Mouse (Mus musculus) Muller cell, postnatal 12 days (primary cell): ENCODE measurements around the gene Cdhr2.

Source experiments
- DNase-seq: peaks from one replicate; pipeline ENCODE4 v3.0.0-alpha.2; 2015; ENCODE audit errors: inconsistent ontology term

Gene Cdhr2

DNA sequence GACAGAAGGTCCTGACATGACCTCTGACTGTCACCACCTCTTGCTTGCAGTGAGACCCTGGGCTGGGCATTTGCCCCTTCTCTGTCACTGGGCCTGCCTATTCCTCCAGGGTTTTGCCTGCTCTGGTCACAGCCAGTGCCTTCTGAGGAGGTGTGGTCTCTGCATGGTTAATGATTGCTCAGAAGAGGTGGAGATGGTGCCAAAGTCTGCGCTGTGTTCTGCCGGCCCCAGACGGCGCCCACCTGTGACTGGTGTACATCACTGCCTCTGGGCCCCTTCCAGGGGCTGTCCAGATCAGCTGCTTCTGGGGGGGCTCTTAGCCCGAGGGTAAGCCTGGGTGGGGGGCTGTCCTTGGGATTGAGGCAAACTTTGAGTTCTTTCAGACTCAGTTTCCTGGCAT lies at the start of gene Cdhr2:
Gene Cdhr2, plus strand, starts transcription at position 219 of the 400 bp plus-strand sequence.
- DNase-seq = no peak

DNA sequence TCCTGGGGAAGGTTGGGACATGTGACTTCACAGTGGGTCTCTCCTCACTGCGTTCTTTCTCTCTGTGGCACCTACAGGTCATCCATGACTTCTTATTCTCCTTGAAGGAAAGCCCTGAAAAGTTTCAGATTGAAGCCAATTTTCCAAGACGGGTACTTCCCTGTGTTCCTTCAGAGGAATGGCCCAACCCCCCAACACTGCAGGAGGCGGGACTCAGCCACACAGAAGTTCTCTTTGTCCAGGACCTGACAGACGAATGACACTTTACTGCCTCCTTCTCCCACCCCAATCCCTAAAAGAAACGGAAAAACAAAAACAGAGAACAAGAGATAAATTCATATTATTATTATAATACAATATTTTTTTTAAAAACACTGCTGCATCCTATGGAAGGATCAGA lies 40.4 kb upstream of the Cdhr2 start:
- DNase-seq = no peak

DNA sequence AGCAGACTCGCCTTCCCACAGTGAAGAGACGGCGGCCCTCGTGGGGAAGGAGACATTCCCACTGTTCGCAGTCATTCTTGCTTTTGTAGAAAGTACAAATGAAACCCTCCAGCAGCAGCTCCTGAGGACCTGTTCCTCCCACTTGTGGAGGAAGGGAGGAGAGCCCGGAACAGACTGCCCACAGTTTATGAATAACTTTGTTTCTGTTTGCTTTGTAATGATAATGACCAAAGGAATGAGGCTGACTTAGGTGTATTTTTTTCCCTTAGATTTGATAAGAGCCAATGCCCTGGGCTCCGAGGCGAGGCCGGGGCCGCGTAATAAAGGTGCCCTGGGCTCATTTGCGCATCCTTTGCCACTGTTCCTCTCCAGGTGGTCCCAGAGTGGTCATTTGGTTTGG lies 39.9 kb upstream of the Cdhr2 start:
- DNase-seq = no peak

DNA sequence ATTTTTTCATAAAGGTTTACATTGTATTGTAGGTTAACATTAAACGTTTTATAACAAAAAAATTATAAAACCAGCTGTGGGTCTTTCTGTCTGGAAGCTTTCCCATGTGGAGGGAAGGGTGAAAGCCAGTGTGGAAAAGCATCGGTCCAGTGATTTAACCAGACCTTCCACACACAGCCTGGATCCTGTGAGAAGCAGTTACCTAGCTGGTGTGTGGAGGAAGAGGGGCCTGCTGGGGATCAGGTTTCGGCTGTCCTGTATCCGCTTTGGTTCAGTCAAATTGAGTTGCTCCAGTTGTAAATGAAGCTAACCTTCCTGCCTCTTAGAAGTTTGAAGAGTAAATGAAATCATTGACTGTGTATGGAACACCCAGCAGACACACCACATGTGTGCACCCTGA lies 37.3 kb upstream of the Cdhr2 start:
- no peak for DNase-seq

DNA sequence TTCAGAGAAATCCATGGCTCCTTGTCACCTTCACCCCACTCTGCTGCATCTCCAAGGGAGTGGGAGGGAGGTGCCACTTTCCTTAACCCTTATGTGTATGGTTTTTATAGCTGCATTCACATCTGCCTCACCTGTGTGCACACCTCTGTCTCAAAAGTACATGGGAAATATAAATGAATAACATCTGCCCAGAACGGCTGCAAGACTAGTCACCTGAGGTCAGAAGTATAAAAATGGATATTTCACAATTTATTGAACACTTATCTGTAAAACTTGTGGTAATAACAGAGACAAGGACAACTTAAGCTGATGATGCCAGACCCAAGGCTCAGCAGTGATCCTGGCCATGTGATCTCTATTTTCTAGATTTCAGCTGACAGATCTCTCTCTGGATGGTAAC lies 36.8 kb upstream of the Cdhr2 start:
- no peak for DNase-seq

DNA sequence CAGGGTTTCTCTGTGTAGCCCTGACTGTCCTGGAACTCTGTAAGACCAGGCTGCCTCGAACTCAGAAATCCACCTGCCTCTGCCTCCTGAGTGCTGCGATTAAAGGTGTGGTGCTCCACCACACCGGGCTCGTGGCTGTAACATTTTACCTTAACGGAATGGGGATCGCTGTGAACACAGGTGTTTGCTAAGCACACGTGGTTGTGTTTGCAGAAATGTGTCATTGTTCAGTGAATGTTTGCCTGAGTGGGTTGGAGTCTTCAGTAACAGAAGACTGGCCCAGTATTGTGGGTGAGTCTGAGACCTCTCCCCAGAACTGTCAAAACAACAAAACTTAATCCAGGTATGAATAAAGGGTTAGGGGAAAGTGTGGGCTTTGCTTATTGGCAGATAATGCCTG lies 36.2 kb upstream of the Cdhr2 start:
- no peak for DNase-seq

- peak; percentile 69 for DNase-seq
These were observed 30.8 kb upstream of the Cdhr2 start for GRCm38 (mm10) chr13:54670491-54670890.

- DNase-seq = no peak
These were observed 25.2 kb upstream of the Cdhr2 start for GRCm38 (mm10) chr13:54675895-54676590.

GRCm38 (mm10) chr13:54678263-54678662 lies 23.0 kb upstream of the Cdhr2 start:
- no peak for DNase-seq

- no peak for DNase-seq
These were observed 20.9 kb upstream of the Cdhr2 start for GRCm38 (mm10) chr13:54680184-54680853.

DNA sequence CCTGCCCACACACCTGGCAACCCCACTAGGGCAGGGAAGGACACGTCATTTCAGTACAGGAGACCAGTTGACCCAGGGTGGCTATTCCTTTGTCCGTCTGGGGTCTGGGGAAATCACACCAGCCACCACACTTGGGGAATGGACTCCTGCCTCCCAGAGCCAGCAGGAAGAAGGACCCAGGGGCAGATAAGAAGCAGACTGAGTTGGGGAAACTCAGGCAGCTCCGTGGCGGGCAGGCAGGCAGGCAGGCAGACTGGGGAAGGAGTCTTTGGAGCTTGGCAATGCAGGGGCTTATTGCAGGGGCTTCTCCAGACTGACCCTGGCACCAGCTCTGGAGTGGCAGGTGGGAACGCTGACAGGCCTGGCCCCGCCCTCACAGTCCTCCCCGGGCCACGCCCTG lies 20.0 kb upstream of the Cdhr2 start:
- DNase-seq = no peak

GRCm38 (mm10) chr13:54683301-54683700 lies 18.0 kb upstream of the Cdhr2 start:
- no peak for DNase-seq

- no peak for DNase-seq
These were observed 16.9 kb upstream of the Cdhr2 start for GRCm38 (mm10) chr13:54684140-54684896.

- DNase-seq = no peak
These were observed 16.1 kb upstream of the Cdhr2 start for GRCm38 (mm10) chr13:54685174-54685573.

DNA sequence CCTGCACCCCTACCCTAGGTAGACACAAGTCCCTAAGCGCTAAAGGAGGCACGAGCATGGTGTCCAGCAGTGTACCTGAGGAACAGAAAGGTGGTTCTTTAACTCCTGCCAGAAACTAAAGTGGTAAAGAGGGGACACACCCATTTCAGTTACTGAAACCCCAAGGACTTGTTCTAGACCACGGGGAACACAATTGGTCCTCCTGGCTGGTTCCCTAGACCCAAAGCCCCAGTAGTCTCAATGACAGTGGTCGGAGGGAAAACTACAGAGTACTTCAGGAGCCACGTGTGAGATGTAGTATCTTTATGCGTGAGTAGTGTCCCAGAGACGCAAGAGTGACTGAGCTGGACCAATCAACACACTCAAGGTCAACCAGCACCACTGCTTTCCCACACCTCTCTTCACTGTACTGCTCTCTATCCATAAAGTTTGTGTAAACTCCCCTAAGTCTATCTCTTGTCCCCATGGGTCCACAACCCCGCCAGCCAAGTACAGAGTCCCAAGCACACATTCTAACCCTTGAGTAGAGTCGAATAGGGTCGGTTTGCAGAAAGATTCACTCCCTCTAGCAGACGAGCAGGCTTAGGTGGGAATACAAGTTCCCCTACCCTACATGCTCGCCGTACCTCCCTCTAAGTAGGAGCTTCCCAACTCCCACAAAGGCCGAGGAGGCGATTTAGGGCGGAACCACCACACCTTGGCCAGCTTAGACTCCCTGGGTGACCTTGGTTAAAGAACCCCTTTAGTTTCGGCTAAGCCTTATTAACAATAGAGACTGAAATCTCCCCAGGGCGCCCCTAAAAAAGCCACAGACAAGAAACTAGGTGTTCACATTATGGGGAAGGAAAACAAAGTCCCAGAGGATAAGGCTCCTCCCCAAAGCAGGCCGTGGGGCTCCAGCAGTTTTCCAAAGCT lies 14.9 kb upstream of the Cdhr2 start:
- DNase-seq = no peak

- DNase-seq = peak; percentile 85
These were observed 14.2 kb upstream of the Cdhr2 start for GRCm38 (mm10) chr13:54687096-54687495.

DNA sequence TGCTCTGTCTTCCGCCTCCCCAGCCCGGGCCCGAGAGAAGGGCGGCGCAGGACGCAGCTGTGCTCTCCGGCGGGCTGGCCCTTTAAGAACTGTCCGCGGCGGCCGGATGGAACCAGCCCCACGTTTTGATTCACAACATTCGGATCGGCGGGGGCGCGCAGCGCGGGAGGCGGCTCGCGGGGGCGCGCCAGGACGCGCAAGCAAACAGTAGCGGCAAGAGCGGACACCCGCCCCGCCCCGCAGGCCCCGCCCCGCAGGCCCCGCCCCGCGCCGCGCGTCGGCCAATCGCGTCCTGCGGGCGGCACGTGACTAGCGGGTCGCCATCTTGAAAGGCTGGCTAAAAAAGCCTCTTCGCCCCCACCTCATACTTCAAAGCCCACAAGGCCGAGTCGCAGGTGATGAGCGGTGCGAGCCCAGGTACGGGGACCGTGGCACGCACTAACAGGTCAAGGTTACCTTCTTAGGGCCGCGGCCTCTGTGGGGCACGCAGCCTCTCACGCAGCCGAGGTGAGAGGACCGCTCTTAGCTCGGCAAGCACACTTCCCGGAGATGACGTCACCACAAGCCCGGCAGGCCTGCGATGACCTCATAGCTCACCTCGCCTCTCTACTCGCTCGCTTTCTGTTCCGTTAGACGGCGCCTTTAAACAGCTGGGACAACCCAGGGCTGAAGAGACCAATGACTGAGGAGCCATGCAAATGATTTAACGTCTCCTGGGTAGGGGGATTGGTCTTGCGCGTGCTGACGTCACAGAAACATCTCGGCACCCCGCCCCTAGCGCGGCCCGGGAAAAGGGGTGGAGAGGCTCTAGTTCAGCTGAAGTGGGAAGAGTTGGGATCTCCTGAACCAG lies 13.5 kb upstream of the Cdhr2 start:
- DNase-seq = peak; percentile 99

- DNase-seq = no peak
These were observed 11.0 kb upstream of the Cdhr2 start for GRCm38 (mm10) chr13:54690151-54690740.

GRCm38 (mm10) chr13:54691737-54692136 lies 9.5 kb upstream of the Cdhr2 start:
- DNase-seq = no peak
